Mouse (Mus musculus): ENCODE results near the gene Osbpl8. TPM values are rescaled to one million over a fixed set of nuclear protein-coding genes. Genes with fewer than 3 reads are reported as not detected.

The Osbpl8 gene
- 36.3 and 39.8 TPM in 2 replicates for total RNA-seq (2014; rRNA removed)
- 15.4 and 15.8 TPM in 2 replicates for polyA plus RNA-seq (2015; fragmentation: Nextera tagmentation; extraction: Ambion mirVana)

DNA sequence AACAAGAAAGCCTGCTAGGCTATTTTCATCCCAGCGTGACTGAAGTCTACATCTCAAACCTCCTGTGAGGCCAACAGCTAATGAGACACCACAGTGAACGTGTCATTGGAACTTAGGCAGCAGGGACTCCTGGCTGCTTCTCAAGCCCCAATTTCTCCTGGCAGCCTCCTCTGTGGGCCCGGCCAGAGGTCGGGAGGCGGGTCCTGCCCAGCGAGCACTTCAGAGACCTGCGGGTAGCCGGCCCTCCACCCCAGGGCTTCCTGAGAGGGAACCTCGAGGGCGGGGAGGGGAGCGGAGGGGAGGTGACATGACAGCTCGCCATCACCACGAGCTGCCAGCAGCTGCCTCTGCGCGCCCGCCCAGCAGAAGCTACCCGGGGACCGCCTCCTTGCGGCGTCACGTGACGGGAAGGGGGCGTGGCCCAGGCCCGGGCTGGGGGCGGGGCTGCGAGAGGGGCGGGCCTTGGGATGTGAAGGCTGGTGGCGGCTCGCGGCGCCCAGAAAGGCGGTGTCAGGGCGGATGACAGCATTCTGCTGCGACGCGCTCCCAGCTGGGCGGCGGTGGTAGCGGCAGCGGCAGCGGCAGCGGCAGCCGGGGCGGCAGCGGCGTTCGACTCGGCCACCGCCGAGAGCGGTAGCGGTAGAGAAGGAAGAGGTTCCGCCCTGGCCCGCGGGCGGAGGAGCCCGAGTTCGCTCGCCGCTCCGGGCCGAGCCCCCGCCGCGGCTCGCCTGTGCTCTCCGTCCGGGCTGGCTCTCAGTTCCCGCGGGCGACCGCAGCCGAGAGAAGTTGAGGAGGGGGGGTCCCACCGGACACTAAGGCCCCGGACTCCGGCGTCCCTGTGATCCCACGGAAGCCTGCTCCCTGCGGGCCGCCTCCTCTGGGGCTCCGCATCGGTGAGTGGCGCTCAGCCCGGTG, at the start of gene Osbpl8:
Osbpl8 (plus strand) TSS at position 449 of the 915 bp plus-strand sequence.
- no peak for TF ChIP-seq CTCF (IDR thresholded peaks at IDR 0.05; ENCODE audit: low read depth)
- DNase-seq (ENCODE audit: low spot score): peak; percentile 97
- Histone ChIP-seq H3K9me3 (ENCODE audit: low read length) (no peaks in the 10 kb centered on the region), H3K4me3 (ENCODE audit: low read length) (peak within 1 kb of the TSS; percentile 91), H3K36me3 (ENCODE audit: insufficient read depth, low read length) (no peaks in the 10 kb centered on the region), H3K4me2 (ENCODE audit: low read depth, low read length) (peak within 1 kb of the TSS; percentile 66), H3K27ac (peak within 1 kb of the TSS; percentile 94), H3K27me3 (ENCODE audit: insufficient read depth, low read length) (no peaks in the 10 kb centered on the region), H3K4me1 (ENCODE audit: insufficient read depth, low read length) (peaks cover 3% of the 10 kb centered on the region; the same call in 1 of the 2 replicates), H3K9ac (replicated peaks; ENCODE audit: low read length) (peak within 1 kb of the TSS; percentile 93)
- WGBS: 0% methylated on average over 43 of the region's 84 CpGs
- ATAC-seq: peak; percentile 96

DNA sequence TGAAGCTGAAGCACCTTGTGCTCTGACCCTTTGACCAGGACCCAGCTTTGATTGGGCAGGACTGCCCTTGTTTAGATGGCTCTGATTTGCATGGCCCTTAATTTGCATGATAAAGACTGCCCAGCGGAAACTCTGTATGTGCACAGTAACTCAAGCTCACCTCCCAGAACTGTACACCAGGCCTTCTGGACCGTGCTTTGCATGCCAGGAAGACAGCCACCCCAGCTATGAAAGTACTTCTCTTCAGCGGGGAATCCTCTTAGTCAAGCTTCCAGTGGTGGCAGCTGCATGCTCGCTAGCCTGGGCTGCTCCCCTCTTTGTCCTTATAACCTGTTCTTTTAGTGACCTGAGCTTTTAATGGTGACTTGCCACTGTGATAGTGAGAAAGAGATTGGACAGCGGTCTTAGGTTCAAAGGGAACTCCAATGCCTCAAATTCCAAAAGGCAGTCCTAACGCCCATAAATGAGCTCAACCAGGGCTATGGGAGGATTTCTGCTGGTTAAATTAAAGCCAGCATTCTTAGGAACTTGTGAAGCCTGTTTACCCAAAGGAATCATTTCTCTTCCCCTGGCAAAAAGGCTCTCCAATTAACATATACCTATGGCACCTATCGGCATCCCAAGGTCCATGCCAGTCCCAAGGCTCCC, 47.2 kb upstream of the Osbpl8 start:
- no peaks in the 10 kb centered on the region for H3K9me3 ChIP-seq (ENCODE audit: low read length)
- TF ChIP-seq CTCF (IDR thresholded peaks at IDR 0.05; ENCODE audit: low read depth): no peak
- H3K27ac ChIP-seq: no peak overlapping the region
- H3K27me3 ChIP-seq (ENCODE audit: insufficient read depth, low read length): no peaks in the 10 kb centered on the region
- ATAC-seq (no peak), DNase-seq (ENCODE audit: low spot score) (no peak)
- no peak overlapping the region for H3K4me3 ChIP-seq (ENCODE audit: low read length)
- H3K4me1 ChIP-seq (ENCODE audit: insufficient read depth, low read length): no peaks in the 10 kb centered on the region
- no peak overlapping the region for H3K4me2 ChIP-seq (ENCODE audit: low read depth, low read length)
- WGBS: 53% methylated on average over 7 of the region's 7 CpGs
- no peak overlapping the region for H3K9ac ChIP-seq (replicated peaks; ENCODE audit: low read length)
- no peaks in the 10 kb centered on the region for H3K36me3 ChIP-seq (ENCODE audit: insufficient read depth, low read length)

DNA sequence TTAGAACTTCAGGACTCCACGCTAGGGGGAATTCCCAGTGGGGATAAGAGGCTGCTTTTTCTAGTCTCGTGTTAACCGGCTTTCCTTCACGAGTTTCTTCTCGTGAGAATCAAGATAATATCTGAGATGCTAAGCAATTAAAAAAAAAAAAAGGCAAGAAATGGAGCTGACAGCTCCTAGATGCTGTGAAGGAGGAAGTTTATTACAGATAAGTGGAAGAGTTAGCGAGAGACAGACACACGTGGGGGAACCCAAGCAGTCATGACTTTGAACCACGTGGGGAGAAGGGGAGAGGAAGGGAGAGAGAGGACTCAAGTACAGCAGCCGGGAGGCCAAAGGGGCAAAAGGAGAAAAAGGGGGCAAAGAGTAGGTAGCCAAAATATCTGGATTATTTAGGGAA, 46.3 kb upstream of the Osbpl8 start:
- DNase-seq (ENCODE audit: low spot score) (no peak), ATAC-seq (no peak)
- H3K4me2 ChIP-seq (ENCODE audit: low read depth, low read length): no peak overlapping the region
- no peaks in the 10 kb centered on the region for H3K9me3 ChIP-seq (ENCODE audit: low read length)
- no peaks in the 10 kb centered on the region for H3K36me3 ChIP-seq (ENCODE audit: insufficient read depth, low read length)
- no peaks in the 10 kb centered on the region for H3K4me1 ChIP-seq (ENCODE audit: insufficient read depth, low read length)
- WGBS: 82% methylated on average over 9 of the region's 9 CpGs
- no peak for TF ChIP-seq CTCF (IDR thresholded peaks at IDR 0.05; ENCODE audit: low read depth)
- no peak overlapping the region for H3K4me3 ChIP-seq (ENCODE audit: low read length)
- H3K27me3 ChIP-seq (ENCODE audit: insufficient read depth, low read length): no peaks in the 10 kb centered on the region
- no peak overlapping the region for H3K27ac ChIP-seq
- H3K9ac ChIP-seq (replicated peaks; ENCODE audit: low read length): no peak overlapping the region

DNA sequence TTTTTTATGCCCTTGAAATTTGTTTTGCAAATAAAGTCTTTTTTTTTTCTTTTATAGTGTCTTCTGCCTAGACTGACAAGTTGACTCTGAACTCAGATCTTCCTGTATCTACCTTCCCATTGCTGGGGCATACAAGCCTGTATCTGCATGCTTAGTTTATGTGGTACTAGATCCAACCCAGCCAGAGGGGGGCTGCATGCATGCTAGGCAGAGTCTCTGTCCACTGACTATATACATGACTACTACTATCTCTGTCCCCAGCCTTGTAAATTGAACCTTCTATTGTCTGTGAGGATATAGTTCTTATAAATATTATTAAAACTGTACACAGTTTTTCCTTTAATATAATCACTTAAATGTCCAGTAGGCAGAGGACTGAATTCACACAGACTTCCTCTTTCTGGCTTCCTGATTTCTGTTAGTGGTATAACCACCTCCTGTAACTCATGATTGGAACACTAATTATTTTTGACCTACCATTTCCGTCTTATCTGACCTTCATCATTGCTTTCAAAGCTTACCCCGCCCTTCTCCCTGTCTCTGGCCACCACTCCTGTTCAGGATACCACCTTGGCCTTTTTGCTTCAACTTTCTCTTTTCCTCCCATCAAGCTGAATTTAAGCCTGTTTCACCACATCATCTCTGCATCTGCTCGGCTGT, 45.4 kb upstream of the Osbpl8 start:
- no peak overlapping the region for H3K9ac ChIP-seq (replicated peaks; ENCODE audit: low read length)
- H3K9me3 ChIP-seq (ENCODE audit: low read length): no peaks in the 10 kb centered on the region
- ATAC-seq: no peak
- H3K4me2 ChIP-seq (ENCODE audit: low read depth, low read length): no peak overlapping the region
- H3K36me3 ChIP-seq (ENCODE audit: insufficient read depth, low read length): no peaks in the 10 kb centered on the region
- WGBS: 77% methylated on average over 3 of the region's 3 CpGs
- H3K4me3 ChIP-seq (ENCODE audit: low read length): no peak overlapping the region
- no peaks in the 10 kb centered on the region for H3K27me3 ChIP-seq (ENCODE audit: insufficient read depth, low read length)
- TF ChIP-seq CTCF (IDR thresholded peaks at IDR 0.05; ENCODE audit: low read depth): no peak
- no peak for DNase-seq (ENCODE audit: low spot score)
- H3K4me1 ChIP-seq (ENCODE audit: insufficient read depth, low read length): no peaks in the 10 kb centered on the region
- H3K27ac ChIP-seq: no peak overlapping the region

DNA sequence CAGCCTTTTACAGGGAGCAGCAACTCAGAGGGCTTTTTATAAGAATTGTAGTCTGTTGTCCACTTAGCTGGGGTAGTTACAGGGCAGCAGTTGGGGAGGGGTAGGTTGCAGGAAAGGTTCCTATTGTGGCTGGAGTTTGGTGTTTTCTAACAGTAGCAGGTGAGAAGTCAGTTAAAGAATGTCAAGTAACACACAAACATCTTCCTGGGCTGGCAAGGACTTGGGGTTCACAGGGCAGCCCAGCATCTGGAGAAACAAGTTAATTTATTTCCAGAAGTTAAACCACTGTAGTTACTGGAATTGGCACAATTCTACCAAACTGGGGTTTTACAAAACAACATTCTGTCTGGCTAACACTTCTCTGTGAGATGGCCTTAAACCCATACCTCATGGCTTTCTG, 44.8 kb upstream of the Osbpl8 start:
- H3K27ac ChIP-seq: no peak overlapping the region
- H3K4me2 ChIP-seq (ENCODE audit: low read depth, low read length): no peak overlapping the region
- H3K4me1 ChIP-seq (ENCODE audit: insufficient read depth, low read length): no peaks in the 10 kb centered on the region
- ATAC-seq: no peak
- no peak for TF ChIP-seq CTCF (IDR thresholded peaks at IDR 0.05; ENCODE audit: low read depth)
- no peaks in the 10 kb centered on the region for H3K9me3 ChIP-seq (ENCODE audit: low read length)
- no peaks in the 10 kb centered on the region for H3K27me3 ChIP-seq (ENCODE audit: insufficient read depth, low read length)
- no peaks in the 10 kb centered on the region for H3K36me3 ChIP-seq (ENCODE audit: insufficient read depth, low read length)
- no peak overlapping the region for H3K4me3 ChIP-seq (ENCODE audit: low read length)
- H3K9ac ChIP-seq (replicated peaks; ENCODE audit: low read length): no peak overlapping the region
- DNase-seq (ENCODE audit: low spot score): no peak

DNA sequence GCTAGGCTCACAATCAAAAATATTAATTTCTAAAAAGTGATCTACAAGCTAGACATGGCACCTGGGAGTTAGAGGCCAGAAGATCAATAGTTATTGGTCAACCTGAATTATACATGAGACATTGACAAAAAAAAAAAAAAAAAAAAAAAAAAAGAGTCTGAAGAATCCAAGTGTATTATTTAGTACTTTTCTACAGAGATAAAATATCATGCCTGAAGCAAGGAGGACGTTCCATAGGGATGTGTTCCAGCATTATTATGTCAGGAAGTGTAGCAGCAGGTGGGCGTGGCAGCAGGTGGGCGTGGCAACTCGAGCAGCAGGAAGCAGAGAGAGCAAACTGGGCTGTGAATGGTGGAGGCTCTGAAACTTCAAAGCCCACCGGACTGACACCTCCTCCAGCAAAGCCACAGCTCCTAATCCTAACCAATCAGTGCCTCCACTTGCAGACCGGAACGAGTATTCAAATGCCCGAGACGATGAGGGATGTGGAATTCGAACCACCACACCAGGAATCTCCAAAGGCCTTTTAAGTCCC, 41.6 kb upstream of the Osbpl8 start:
- TF ChIP-seq CTCF (IDR thresholded peaks at IDR 0.05; ENCODE audit: low read depth): no peak
- Histone ChIP-seq H3K9me3 (ENCODE audit: low read length) (no peaks in the 10 kb centered on the region), H3K4me2 (ENCODE audit: low read depth, low read length) (no peak overlapping the region), H3K27ac (no peak overlapping the region), H3K27me3 (ENCODE audit: insufficient read depth, low read length) (no peaks in the 10 kb centered on the region), H3K36me3 (ENCODE audit: insufficient read depth, low read length) (no peaks in the 10 kb centered on the region), H3K9ac (replicated peaks; ENCODE audit: low read length) (no peak overlapping the region), H3K4me1 (ENCODE audit: insufficient read depth, low read length) (no peaks in the 10 kb centered on the region), H3K4me3 (ENCODE audit: low read length) (no peak overlapping the region)
- 75% methylated on average over 10 of the region's 10 CpGs for WGBS
- ATAC-seq (no peak), DNase-seq (ENCODE audit: low spot score) (no peak)
